Mouse (Mus musculus): Measurements from ENCODE around the gene Sec14l1. TPM values are rescaled to one million over a fixed set of nuclear protein-coding genes. Genes with fewer than 3 reads are reported as not detected.

The Sec14l1 gene
- polyA plus RNA-seq, 1 experiment, result 46.1 TPM

DNA sequence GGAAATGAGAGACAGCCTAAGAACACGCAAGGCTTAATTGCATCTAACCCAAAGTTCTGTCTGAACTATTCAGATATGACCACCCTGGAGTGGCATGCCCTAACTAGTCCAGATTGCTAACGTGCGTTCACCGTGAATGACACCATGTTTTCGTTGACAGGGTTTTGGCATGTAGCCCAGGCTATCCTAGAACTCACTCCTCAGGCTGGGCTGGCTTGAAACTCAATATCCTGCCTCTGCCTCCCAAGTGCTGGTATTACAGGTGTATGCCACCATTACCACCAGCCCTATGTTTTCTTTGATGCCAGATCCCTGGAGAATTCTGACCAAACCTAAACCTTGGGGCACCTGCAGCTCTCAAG is 45.0 kb downstream of the Sec14l1 start:
- peaks cover 52% of the 10 kb centered on the region for H3K36me3 ChIP-seq (replicated peaks; ENCODE audit: low read length)

GRCm38 (mm10) chr11:117160791-117161190 is 45.8 kb downstream of the Sec14l1 start:
- Histone ChIP-seq H3K4me1 (no peaks in the 10 kb centered on the region; the same call in 1 of the 2 replicates), H3K27me3 (replicated peaks) (peaks cover 24% of the 10 kb centered on the region), H3K9me3 (no peaks in the 10 kb centered on the region), H3K4me3 (replicated peaks) (no peak overlapping the region), H3K36me3 (replicated peaks; ENCODE audit: low read length) (peaks cover 44% of the 10 kb centered on the region)
- no peak for TF ChIP-seq FLI1 (IDR thresholded peaks at IDR 0.05; ENCODE audit: low read length)
- no peak for TF ChIP-seq GATA1 (IDR thresholded peaks at IDR 0.05; ENCODE audit: borderline replicate concordance, low read length)

More for the DNA sequence above, 45.0 kb downstream of the Sec14l1 start:
- Histone ChIP-seq H3K4me1 (no peaks in the 10 kb centered on the region; the same call in 1 of the 2 replicates), H3K9me3 (no peaks in the 10 kb centered on the region), H3K27me3 (replicated peaks) (peaks cover 17% of the 10 kb centered on the region), H3K4me3 (replicated peaks) (no peak overlapping the region)
- TF ChIP-seq GATA1 (IDR thresholded peaks at IDR 0.05; ENCODE audit: borderline replicate concordance, low read length), result no peak

GRCm38 (mm10) chr11:117161574-117161973 is 46.6 kb downstream of the Sec14l1 start:
- no peaks in the 10 kb centered on the region; the same call in 1 of the 2 replicates for H3K4me1 ChIP-seq
- peaks cover 36% of the 10 kb centered on the region for H3K36me3 ChIP-seq (replicated peaks; ENCODE audit: low read length)
- H3K9me3 ChIP-seq, result no peaks in the 10 kb centered on the region
- TF ChIP-seq FLI1 (IDR thresholded peaks at IDR 0.05; ENCODE audit: low read length), result no peak
- no peak for TF ChIP-seq GATA1 (IDR thresholded peaks at IDR 0.05; ENCODE audit: borderline replicate concordance, low read length)
- H3K27me3 ChIP-seq (replicated peaks), result peaks cover 30% of the 10 kb centered on the region
- H3K4me3 ChIP-seq (replicated peaks), result no peak overlapping the region

GRCm38 (mm10) chr11:117163098-117163497 is 48.1 kb downstream of the Sec14l1 start:
- TF ChIP-seq FLI1 (IDR thresholded peaks at IDR 0.05; ENCODE audit: low read length) (no peak), GATA1 (IDR thresholded peaks at IDR 0.05; ENCODE audit: borderline replicate concordance, low read length) (no peak)
- H3K36me3 ChIP-seq (replicated peaks; ENCODE audit: low read length), result peaks cover 21% of the 10 kb centered on the region
- peaks cover 45% of the 10 kb centered on the region for H3K27me3 ChIP-seq (replicated peaks)
- H3K4me1 ChIP-seq, result no peaks in the 10 kb centered on the region; the same call in 1 of the 2 replicates
- no peaks in the 10 kb centered on the region for H3K9me3 ChIP-seq
- no peak overlapping the region for H3K4me3 ChIP-seq (replicated peaks)

DNA sequence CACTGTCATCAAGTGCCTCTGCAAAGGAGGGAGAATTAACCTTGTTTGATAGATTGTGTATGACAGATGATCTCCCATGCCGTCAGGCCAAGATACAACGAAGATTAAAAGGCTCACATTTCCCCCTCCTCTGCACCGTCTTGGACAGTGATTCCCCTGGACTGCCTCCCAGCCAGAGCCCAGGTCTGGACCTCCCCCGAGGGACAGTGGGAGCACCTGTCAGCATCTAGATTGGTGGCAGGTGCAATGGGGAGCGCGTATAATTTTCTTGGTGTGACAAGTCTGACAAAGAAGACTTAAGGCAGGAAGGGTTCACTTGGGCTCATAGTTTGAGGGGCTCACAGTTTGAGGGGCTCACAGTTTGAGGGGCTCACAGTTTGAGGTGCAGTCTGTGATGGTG is 48.8 kb downstream of the Sec14l1 start:
- H3K9me3 ChIP-seq, result no peaks in the 10 kb centered on the region
- peaks cover 51% of the 10 kb centered on the region for H3K27me3 ChIP-seq (replicated peaks)
- TF ChIP-seq FLI1 (IDR thresholded peaks at IDR 0.05; ENCODE audit: low read length) (no peak), GATA1 (IDR thresholded peaks at IDR 0.05; ENCODE audit: borderline replicate concordance, low read length) (no peak)
- H3K4me3 ChIP-seq (replicated peaks), result no peak overlapping the region
- no peaks in the 10 kb centered on the region; the same call in 1 of the 2 replicates for H3K4me1 ChIP-seq
- H3K36me3 ChIP-seq (replicated peaks; ENCODE audit: low read length), result peaks cover 14% of the 10 kb centered on the region

GRCm38 (mm10) chr11:117168278-117169087 is 53.5 kb downstream of the Sec14l1 start:
- Histone ChIP-seq H3K27me3 (replicated peaks) (peaks cover 53% of the 10 kb centered on the region), H3K4me3 (replicated peaks) (no peak overlapping the region), H3K9me3 (peaks cover 10% of the 10 kb centered on the region), H3K36me3 (replicated peaks; ENCODE audit: low read length) (no peaks in the 10 kb centered on the region), H3K4me1 (no peaks in the 10 kb centered on the region; the same call in 1 of the 2 replicates)
- TF ChIP-seq FLI1 (IDR thresholded peaks at IDR 0.05; ENCODE audit: low read length), result no peak
- TF ChIP-seq GATA1 (IDR thresholded peaks at IDR 0.05; ENCODE audit: borderline replicate concordance, low read length), result no peak

DNA sequence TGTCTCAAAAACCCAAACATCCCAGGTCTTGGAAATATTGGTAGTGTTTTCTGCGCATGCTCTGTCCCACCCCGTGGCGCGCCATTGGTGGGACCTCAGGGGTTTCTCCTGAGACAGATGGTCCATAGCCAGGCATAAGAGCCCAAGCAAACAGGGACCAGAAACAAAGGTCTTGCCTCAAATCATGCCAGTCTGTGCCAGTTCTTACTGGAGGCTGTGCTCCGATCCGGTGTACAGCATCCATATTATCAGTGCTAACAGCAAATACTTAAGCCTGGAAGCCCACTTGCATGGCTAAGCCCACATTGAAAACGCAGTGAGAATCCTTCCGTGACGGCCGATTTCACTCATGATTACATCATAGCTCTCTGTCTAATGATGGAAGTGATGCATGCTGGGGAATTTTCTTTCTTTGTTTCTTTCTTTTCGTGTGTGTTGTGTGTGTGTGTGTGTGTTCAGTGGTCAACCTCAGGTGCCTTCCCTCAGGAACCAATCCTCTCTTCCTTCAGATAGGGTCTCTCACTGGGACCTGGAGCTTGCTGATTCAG is 54.2 kb downstream of the Sec14l1 start:
- Histone ChIP-seq H3K4me1 (no peaks in the 10 kb centered on the region), H3K4me3 (replicated peaks) (no peak overlapping the region), H3K9me3 (peaks cover 10% of the 10 kb centered on the region), H3K36me3 (replicated peaks; ENCODE audit: low read length) (no peaks in the 10 kb centered on the region), H3K27me3 (replicated peaks) (peaks cover 52% of the 10 kb centered on the region)
- TF ChIP-seq FLI1 (IDR thresholded peaks at IDR 0.05; ENCODE audit: low read length), result no peak
- TF ChIP-seq GATA1 (IDR thresholded peaks at IDR 0.05; ENCODE audit: borderline replicate concordance, low read length), result no peak

DNA sequence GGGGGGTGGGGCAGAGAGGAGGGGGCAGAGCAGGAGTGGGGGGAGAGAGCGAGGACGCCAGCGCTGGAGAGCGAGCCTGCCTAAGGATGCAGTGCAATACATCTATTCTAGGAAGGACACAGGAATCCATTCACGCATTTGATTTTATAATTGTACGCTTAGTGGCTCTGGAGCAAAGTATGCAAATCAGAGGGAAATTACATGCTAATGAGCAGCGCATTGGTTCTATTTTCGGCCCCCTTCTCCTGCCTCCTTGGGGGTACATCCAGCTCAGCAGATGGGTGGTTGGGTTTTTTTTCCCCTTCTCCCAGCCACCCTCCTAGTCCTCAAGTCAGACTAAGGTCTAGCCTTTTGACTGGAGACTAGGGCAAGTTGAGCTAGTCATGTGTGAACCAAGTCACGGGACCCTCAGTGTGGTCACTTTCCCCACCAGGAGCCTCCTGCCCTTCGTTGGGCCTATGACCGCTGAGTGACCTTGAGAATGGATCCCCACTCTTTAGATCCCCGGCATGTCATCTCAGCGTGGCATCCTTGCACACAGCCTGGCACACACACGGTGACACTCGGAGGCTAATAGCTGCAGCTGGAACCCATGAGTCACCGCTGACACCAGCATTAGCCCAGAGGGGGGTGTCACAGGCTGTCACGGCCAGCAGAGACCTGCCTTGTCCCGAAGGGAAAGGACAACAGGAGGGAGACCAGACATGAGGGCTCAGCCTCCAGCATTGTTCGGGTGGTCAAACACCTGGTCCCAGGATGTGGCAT is 55.0 kb downstream of the Sec14l1 start:
- peaks cover 10% of the 10 kb centered on the region for H3K9me3 ChIP-seq
- H3K4me1 ChIP-seq, result no peaks in the 10 kb centered on the region
- H3K4me3 ChIP-seq (replicated peaks), result no peak overlapping the region
- H3K27me3 ChIP-seq (replicated peaks), result peaks cover 55% of the 10 kb centered on the region
- no peak for TF ChIP-seq GATA1 (IDR thresholded peaks at IDR 0.05; ENCODE audit: borderline replicate concordance, low read length)
- TF ChIP-seq FLI1 (IDR thresholded peaks at IDR 0.05; ENCODE audit: low read length), result no peak
- H3K36me3 ChIP-seq (replicated peaks; ENCODE audit: low read length), result no peaks in the 10 kb centered on the region

DNA sequence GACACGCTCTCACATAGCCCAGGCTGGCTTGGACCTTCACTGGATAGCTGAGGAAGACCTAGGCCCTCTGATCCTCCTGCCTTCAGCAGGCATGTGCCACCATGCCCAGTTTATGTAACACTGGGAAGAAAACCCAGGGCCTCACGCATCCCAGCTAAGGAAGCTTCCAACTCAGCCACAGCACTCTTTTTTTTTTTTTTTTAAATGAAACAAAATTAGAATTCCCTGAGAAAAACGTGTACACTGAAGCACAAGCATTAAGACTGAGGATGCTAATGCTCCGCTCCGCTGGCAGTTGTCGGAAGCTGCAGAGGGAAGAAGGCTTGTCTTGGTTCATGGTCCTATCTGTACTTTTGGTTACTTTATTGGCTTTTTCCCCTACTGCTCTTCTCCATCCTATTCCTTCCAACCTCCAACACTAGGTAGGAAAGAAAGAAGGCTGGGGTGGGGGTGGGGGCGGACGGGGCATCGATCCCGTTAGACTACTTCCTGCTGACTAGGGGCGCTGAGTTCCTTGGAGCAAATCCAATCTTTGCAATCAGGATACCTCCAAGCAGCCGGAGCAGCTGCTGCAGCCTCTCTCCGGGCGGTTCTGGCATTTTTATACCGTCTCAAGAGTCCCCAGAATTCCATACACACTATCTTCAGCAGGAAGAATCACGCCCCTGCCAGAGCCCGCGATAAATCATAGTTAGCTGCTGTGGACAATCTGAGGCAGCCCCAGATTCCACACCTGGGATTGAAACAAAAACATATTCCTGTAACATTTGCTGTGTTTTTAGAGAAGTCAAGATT is 59.3 kb downstream of the Sec14l1 start:
- Histone ChIP-seq H3K27me3 (replicated peaks) (peaks cover 41% of the 10 kb centered on the region), H3K9me3 (peaks cover 10% of the 10 kb centered on the region), H3K4me1 (peaks cover 7% of the 10 kb centered on the region; the same call in 1 of the 2 replicates), H3K36me3 (replicated peaks; ENCODE audit: low read length) (no peaks in the 10 kb centered on the region), H3K4me3 (replicated peaks) (no peak overlapping the region)
- TF ChIP-seq FLI1 (IDR thresholded peaks at IDR 0.05; ENCODE audit: low read length) (no peak), GATA1 (IDR thresholded peaks at IDR 0.05; ENCODE audit: borderline replicate concordance, low read length) (no peak)
